Mouse (Mus musculus) liver, adult 2 months (tissue): Measurements from ENCODE around the gene Ppp1r1c. TPM values are rescaled to one million over a fixed set of nuclear protein-coding genes. Genes with fewer than 3 reads are reported as not detected.

ENCODE experiments used
- DNase-seq: peaks from one replicate; pipeline ENCODE4 v3.0.0-alpha.2; 2011; ENCODE audit warnings: low read depth, low spot score; ENCODE audit errors: extremely low read depth
- H3K27ac ChIP-seq: fragments of 200-500 bp; replicated peaks from 2 replicates; pipeline ENCODE4 v1.5.1; 2012; ENCODE audit warnings: low read depth, mild to moderate bottlenecking, control low read depth, inconsistent platforms, low read length; ENCODE audit not compliant: insufficient read depth
- H3K27me3 ChIP-seq: fragments of 200-500 bp; 2 replicates; pipeline ENCODE4 v1.6.1; 2012; ENCODE audit warnings: mild to moderate bottlenecking, moderate library complexity, low read length, inconsistent platforms; ENCODE audit not compliant: control insufficient read depth, insufficient read depth
- H3K36me3 ChIP-seq: fragments of 200-500 bp; 2 replicates; pipeline ENCODE4 v1.6.1; 2012; ENCODE audit warnings: low read length, inconsistent platforms; ENCODE audit not compliant: control insufficient read depth, insufficient read depth
- H3K4me1 ChIP-seq: fragments of 200-500 bp; 2 replicates; pipeline ENCODE4 v1.6.1; 2011; ENCODE audit warnings: low read length; ENCODE audit not compliant: control insufficient read depth, insufficient read depth
- H3K4me3 ChIP-seq: fragments of 200-500 bp; 2 replicates; pipeline ENCODE4 v1.5.1; 2011; ENCODE audit warnings: low read depth, mild to moderate bottlenecking, control low read depth, low read length, moderate library complexity; ENCODE audit not compliant: insufficient read depth
- H3K79me2 ChIP-seq: fragments of 200-500 bp; 2 replicates; pipeline ENCODE4 v1.6.1; 2012; ENCODE audit warnings: inconsistent platforms, mild to moderate bottlenecking, low read length, moderate library complexity; ENCODE audit not compliant: control insufficient read depth, insufficient read depth
- H3K9ac ChIP-seq: fragments of 200-500 bp; 2 replicates; pipeline ENCODE4 v1.6.1; 2012; ENCODE audit warnings: low read depth, mild to moderate bottlenecking, control low read depth, inconsistent platforms, low read length
- CTCF ChIP-seq: fragments of 200-500 bp; IDR thresholded peaks from 2 replicates; pipeline ENCODE4 v1.5.1; 2011; ENCODE audit warnings: low read depth, low read length, control low read depth
- POLR2A ChIP-seq: fragments of 200-500 bp; IDR thresholded peaks from 2 replicates; pipeline ENCODE4 v1.6.1; 2011; ENCODE audit warnings: low read length, control low read depth; ENCODE audit not compliant: insufficient read depth; ENCODE audit errors: extremely low read depth
- WGBS: fragments of 180-500 bp; shearing (Covaris S2); methylation state at CpG from one replicate; pipeline ENCODE4 v1.1.7; 2018; 5-methylcytosine and 5-hydroxymethylcytosine counted together
- polyA plus RNA-seq: library from polyadenylated mRNA; depleted of rRNA; stranded (reverse); fragments of >200 nt; gene quantifications from 2 replicates; pipeline ENCODE4 v1.2.3, GENCODE M21; 2012
- total RNA-seq: library from RNA; depleted of rRNA; stranded (reverse); fragments of >200 nt; gene quantifications from 2 replicates; pipeline ENCODE4 v1.2.3, GENCODE M21; 2014

Ppp1r1c gene
- total and polyA plus RNA-seq, 2 experiments = not detected

GRCm38 (mm10) chr2:79695939-79696338 is 11.6 kb upstream of the Ppp1r1c start:
- no peak overlapping the region for H3K9ac ChIP-seq
- no peaks in the 10 kb centered on the region for H3K36me3 ChIP-seq
- 83% methylated on average over 12 of the region's 12 CpGs for WGBS
- H3K27me3 ChIP-seq = no peaks in the 10 kb centered on the region
- no peak overlapping the region for H3K27ac ChIP-seq
- DNase-seq = peak; percentile 24
- no peaks in the 10 kb centered on the region for H3K79me2 ChIP-seq
- TF ChIP-seq POLR2A (no peak), CTCF (no peak)
- H3K4me3 ChIP-seq = no peak overlapping the region
- H3K4me1 ChIP-seq = no peaks in the 10 kb centered on the region

- H3K27ac ChIP-seq = no peak overlapping the region
- no peak for TF ChIP-seq POLR2A
- H3K27me3 ChIP-seq = no peaks in the 10 kb centered on the region
- no peaks in the 10 kb centered on the region for H3K4me1 ChIP-seq
- H3K79me2 ChIP-seq = no peaks in the 10 kb centered on the region
- WGBS = 82% methylated on average over 10 of the region's 10 CpGs
- peak; percentile 6 for DNase-seq
- no peaks in the 10 kb centered on the region for H3K36me3 ChIP-seq
- H3K4me3 ChIP-seq = no peak overlapping the region
- H3K9ac ChIP-seq = no peak overlapping the region
Observed at GRCm38 (mm10) chr2:79696478-79697230, 10.9 kb upstream of the Ppp1r1c start.

- 46% methylated on average over 2 of the region's 2 CpGs for WGBS
- Histone ChIP-seq H3K9ac (no peak overlapping the region), H3K36me3 (no peaks in the 10 kb centered on the region), H3K27ac (no peak overlapping the region), H3K27me3 (no peaks in the 10 kb centered on the region), H3K4me3 (no peak overlapping the region), H3K4me1 (no peaks in the 10 kb centered on the region), H3K79me2 (no peaks in the 10 kb centered on the region)
- TF ChIP-seq POLR2A (no peak), CTCF (no peak)
- DNase-seq = no peak
Observed at GRCm38 (mm10) chr2:79698166-79698565, 9.4 kb upstream of the Ppp1r1c start.

- DNase-seq = no peak
Observed at GRCm38 (mm10) chr2:79704773-79705172, 2.8 kb upstream of the Ppp1r1c start.

GRCm38 (mm10) chr2:79713662-79714091 is 6.1 kb downstream of the Ppp1r1c start:
- no peaks in the 10 kb centered on the region for H3K27me3 ChIP-seq
- TF ChIP-seq CTCF (no peak), POLR2A (no peak)
- H3K79me2 ChIP-seq = no peaks in the 10 kb centered on the region
- no peaks in the 10 kb centered on the region for H3K4me1 ChIP-seq
- H3K36me3 ChIP-seq = no peaks in the 10 kb centered on the region
- DNase-seq = peak; percentile 3
- no peak overlapping the region for H3K27ac ChIP-seq
- no peak overlapping the region for H3K4me3 ChIP-seq
- no peak overlapping the region for H3K9ac ChIP-seq
- 65% methylated on average over 3 of the region's 3 CpGs for WGBS

More at GRCm38 (mm10) chr2:79704773-79705172, 2.8 kb upstream of the Ppp1r1c start:
- H3K36me3 ChIP-seq = no peaks in the 10 kb centered on the region
- H3K79me2 ChIP-seq = no peaks in the 10 kb centered on the region
- TF ChIP-seq CTCF (no peak), POLR2A (no peak)
- H3K4me1 ChIP-seq = no peaks in the 10 kb centered on the region
- 86% methylated on average over 2 of the region's 2 CpGs for WGBS
- no peak overlapping the region for H3K9ac ChIP-seq
- H3K4me3 ChIP-seq = no peak overlapping the region
- H3K27me3 ChIP-seq = no peaks in the 10 kb centered on the region
- no peak overlapping the region for H3K27ac ChIP-seq

- no peak overlapping the region for H3K27ac ChIP-seq
- no peaks in the 10 kb centered on the region for H3K36me3 ChIP-seq
- TF ChIP-seq POLR2A = no peak
- 94% methylated on average over 6 of the region's 6 CpGs for WGBS
- DNase-seq = no peak
- H3K4me1 ChIP-seq = no peaks in the 10 kb centered on the region
- no peak overlapping the region for H3K4me3 ChIP-seq
- H3K9ac ChIP-seq = no peak overlapping the region
- H3K79me2 ChIP-seq = no peaks in the 10 kb centered on the region
- H3K27me3 ChIP-seq = no peaks in the 10 kb centered on the region
Observed at GRCm38 (mm10) chr2:79714745-79715144, 7.2 kb downstream of the Ppp1r1c start.
